Mouse (Mus musculus): ENCODE data around the gene Chn1.

GRCm38 (mm10) chr2:73659726-73660565 lies 115.2 kb downstream of the Chn1 start:
- TF ChIP-seq CTCF (IDR thresholded peaks at IDR 0.05) (no peak), EP300 (IDR thresholded peaks at IDR 0.05) (no peak)
